Mouse (Mus musculus) small intestine, adult 2 months (tissue): ENCODE measurements around the gene Tma7.

Source experiments
- CTCF ChIP-seq: fragments of 200-500 bp; IDR thresholded peaks from 2 replicates; pipeline ENCODE4 v1.5.1; 2012; ENCODE audit warnings: low read depth, mild to moderate bottlenecking, control low read depth, inconsistent platforms, low read length, moderate library complexity, mixed read lengths; ENCODE audit not compliant: insufficient replicate concordance, insufficient read length; ENCODE audit errors: extremely low read depth
- POLR2A ChIP-seq: fragments of 200-500 bp; IDR thresholded peaks from 2 replicates; pipeline ENCODE4 v1.6.1; 2012; ENCODE audit warnings: low read depth, mild to moderate bottlenecking, control low read depth, inconsistent platforms, low read length, moderate library complexity

- TF ChIP-seq CTCF (no peak), POLR2A (no peak)
Measured at GRCm38 (mm10) chr9:109090446-109090845, 8.1 kb upstream of the Tma7 start.
